Mouse (Mus musculus) forebrain, embryonic 16.5 days (tissue): Measurements from ENCODE around the gene Eif3k. TPM values are rescaled to one million over a fixed set of nuclear protein-coding genes. Genes with fewer than 3 reads are reported as not detected.
"Not testable (repeated sequence)": the region's sequence is repeated elsewhere in the genome, so short reads cannot be mapped to it uniquely, and the experiment has no call there.

Experiments used
- ATAC-seq: fragments of 200-750 bp; cut with Nextera tagmentation; 2 replicates; pipeline ENCODE4 v1.8.0; 2017; ENCODE audit warnings: mild to moderate bottlenecking, moderate library complexity
- H3K27ac ChIP-seq: fragments of 300-500 bp; sonication (generic); 2 replicates; pipeline ENCODE4 v1.5.1; 2014; ENCODE audit warnings: low read length, control low read depth
- H3K27me3 ChIP-seq: fragments of 300-500 bp; sonication (generic); replicated peaks from 2 replicates; pipeline ENCODE4 v1.6.1; 2014; ENCODE audit warnings: low read length; ENCODE audit not compliant: control insufficient read depth, insufficient read depth
- H3K36me3 ChIP-seq: fragments of 300-500 bp; sonication (generic); 2 replicates; pipeline ENCODE4 v1.6.1; 2014; ENCODE audit not compliant: control insufficient read depth, insufficient read depth
- H3K4me1 ChIP-seq: fragments of 300-500 bp; sonication (generic); replicated peaks from 2 replicates; pipeline ENCODE4 v1.6.1; 2014; ENCODE audit warnings: low read length; ENCODE audit not compliant: control insufficient read depth, insufficient read depth
- H3K4me2 ChIP-seq: fragments of 300-500 bp; sonication (generic); 2 replicates; pipeline ENCODE4 v1.6.1; 2014; ENCODE audit warnings: mild to moderate bottlenecking, low read length, control low read depth
- H3K4me3 ChIP-seq: fragments of 300-500 bp; sonication (generic); replicated peaks from 2 replicates; pipeline ENCODE4 v1.5.1; 2014; ENCODE audit warnings: mild to moderate bottlenecking, low read length, control low read depth
- H3K9ac ChIP-seq: fragments of 300-500 bp; sonication (generic); replicated peaks from 2 replicates; pipeline ENCODE4 v1.6.1; 2014; ENCODE audit warnings: low read depth, low read length, control low read depth
- H3K9me3 ChIP-seq: fragments of 300-500 bp; sonication (generic); 2 replicates; pipeline ENCODE4 v1.6.1; 2016; ENCODE audit warnings: low read length; ENCODE audit not compliant: control insufficient read depth
- WGBS: fragments of 180-500 bp; shearing (Covaris S2); extraction: QIAGEN DNeasy Blood & Tissue Kit; methylation state at CpG from one replicate; pipeline ENCODE4 v1.1.7; 2014; 5-methylcytosine and 5-hydroxymethylcytosine counted together
- polyA plus RNA-seq: library from polyadenylated mRNA; unstranded; fragments of >200 nt; fragmentation: Nextera tagmentation; extraction: Ambion mirVana; gene quantifications from 2 replicates; pipeline ENCODE4 v1.2.1, GENCODE M21; 2015

Gene Eif3k
- polyA plus RNA-seq, 1 experiment from 2014 or later = 296 TPM

- no peak for ATAC-seq
- Histone ChIP-seq H3K4me2 (no peak overlapping the region), H3K9ac (no peak overlapping the region), H3K4me1 (peaks cover 4% of the 10 kb centered on the region; the same call in 1 of the 2 replicates), H3K36me3 (peaks cover 24% of the 10 kb centered on the region), H3K9me3 (no peaks in the 10 kb centered on the region), H3K4me3 (no peak overlapping the region), H3K27ac (no peak overlapping the region), H3K27me3 (no peaks in the 10 kb centered on the region)
- WGBS = 71% methylated on average over 8 of the region's 8 CpGs
Observed at GRCm38 (mm10) chr7:28972542-28972985, 9.1 kb downstream of the Eif3k start.

GRCm38 (mm10) chr7:28971770-28972269 lies 9.8 kb downstream of the Eif3k start:
- no peak for ATAC-seq
- Histone ChIP-seq H3K4me2 (no peak overlapping the region), H3K9me3 (no peaks in the 10 kb centered on the region), H3K4me3 (no peak overlapping the region), H3K36me3 (peaks cover 18% of the 10 kb centered on the region), H3K27ac (no peak overlapping the region), H3K9ac (no peak overlapping the region), H3K4me1 (peaks cover 4% of the 10 kb centered on the region; the same call in 1 of the 2 replicates), H3K27me3 (no peaks in the 10 kb centered on the region)
- 66% methylated on average over 6 of the region's 6 CpGs for WGBS

- Histone ChIP-seq H3K27ac (no peak overlapping the region), H3K36me3 (peaks cover 13% of the 10 kb centered on the region), H3K27me3 (no peaks in the 10 kb centered on the region), H3K4me2 (no peak overlapping the region), H3K9me3 (no peaks in the 10 kb centered on the region), H3K4me3 (no peak overlapping the region), H3K4me1 (peaks cover 4% of the 10 kb centered on the region; the same call in 1 of the 2 replicates), H3K9ac (no peak overlapping the region)
- no peak for ATAC-seq
- 88% methylated on average over 7 of the region's 7 CpGs for WGBS
Observed at GRCm38 (mm10) chr7:28971029-28971428, 10.6 kb downstream of the Eif3k start.

GRCm38 (mm10) chr7:28969672-28970394 lies 11.8 kb downstream of the Eif3k start:
- no peaks in the 10 kb centered on the region for H3K27me3 ChIP-seq
- no peak overlapping the region for H3K27ac ChIP-seq
- no peak overlapping the region for H3K4me2 ChIP-seq
- no peak overlapping the region for H3K4me3 ChIP-seq
- no peaks in the 10 kb centered on the region for H3K9me3 ChIP-seq
- no peak overlapping the region for H3K9ac ChIP-seq
- H3K4me1 ChIP-seq = peaks cover 4% of the 10 kb centered on the region; the same call in 1 of the 2 replicates
- no peak for ATAC-seq
- 83% methylated on average over 12 of the region's 12 CpGs for WGBS
- H3K36me3 ChIP-seq = peaks cover 13% of the 10 kb centered on the region

GRCm38 (mm10) chr7:28969271-28969670 lies 12.4 kb downstream of the Eif3k start:
- Histone ChIP-seq H3K27ac (no peak overlapping the region), H3K4me2 (no peak overlapping the region), H3K36me3 (peaks cover 13% of the 10 kb centered on the region), H3K27me3 (no peaks in the 10 kb centered on the region), H3K9me3 (no peaks in the 10 kb centered on the region), H3K4me3 (no peak overlapping the region), H3K9ac (no peak overlapping the region), H3K4me1 (peaks cover 4% of the 10 kb centered on the region; the same call in 1 of the 2 replicates)
- ATAC-seq = no peak
- WGBS = 81% methylated on average over 1 of the region's 1 CpGs

- not testable (repeated sequence) for ATAC-seq, H3K4me2 ChIP-seq, H3K9ac ChIP-seq, H3K4me3 ChIP-seq, H3K36me3 ChIP-seq, H3K27me3 ChIP-seq, H3K27ac ChIP-seq, H3K4me1 ChIP-seq, H3K9me3 ChIP-seq
- 95% methylated on average over 8 of the region's 8 CpGs for WGBS
Observed at GRCm38 (mm10) chr7:28968120-28968519, 13.5 kb downstream of the Eif3k start.

- Histone ChIP-seq H3K4me2 (no peak overlapping the region), H3K27me3 (no peaks in the 10 kb centered on the region), H3K27ac (no peak overlapping the region), H3K36me3 (peaks cover 4% of the 10 kb centered on the region; the same call in 1 of the 2 replicates), H3K9me3 (no peaks in the 10 kb centered on the region), H3K9ac (no peak overlapping the region), H3K4me1 (peaks cover 9% of the 10 kb centered on the region), H3K4me3 (no peak overlapping the region)
- no peak for ATAC-seq
- 67% methylated on average over 4 of the region's 4 CpGs for WGBS
Observed at GRCm38 (mm10) chr7:28966751-28967505, 14.7 kb downstream of the Eif3k start.

GRCm38 (mm10) chr7:28966181-28966580 lies 15.5 kb downstream of the Eif3k start:
- Histone ChIP-seq H3K9me3 (no peaks in the 10 kb centered on the region), H3K27me3 (no peaks in the 10 kb centered on the region), H3K4me3 (no peak overlapping the region), H3K27ac (no peak overlapping the region), H3K4me2 (no peak overlapping the region), H3K36me3 (peaks cover 3% of the 10 kb centered on the region; the same call in 1 of the 2 replicates), H3K4me1 (peaks cover 10% of the 10 kb centered on the region), H3K9ac (no peak overlapping the region)
- ATAC-seq = no peak
- WGBS = 62% methylated on average over 4 of the region's 5 CpGs

GRCm38 (mm10) chr7:28965346-28965840 lies 16.3 kb downstream of the Eif3k start:
- no peaks in the 10 kb centered on the region for H3K9me3 ChIP-seq
- ATAC-seq = no peak
- H3K27me3 ChIP-seq = no peaks in the 10 kb centered on the region
- peaks cover 18% of the 10 kb centered on the region for H3K4me1 ChIP-seq
- H3K36me3 ChIP-seq = no peaks in the 10 kb centered on the region
- WGBS = 85% methylated on average over 5 of the region's 5 CpGs
- H3K4me2 ChIP-seq = no peak overlapping the region
- no peak overlapping the region for H3K27ac ChIP-seq
- H3K4me3 ChIP-seq = no peak overlapping the region
- no peak overlapping the region for H3K9ac ChIP-seq
